ENCODE assay signal across 22 mouse cellular contexts in genomic region chr16:77622681-77623080, GRCm38 (mm10). TPM values are rescaled to one million over a fixed set of nuclear protein-coding genes. Genes with fewer than 3 reads are reported as not detected.
DNase-seq lines count a peak whose midpoint lies in the region; ATAC-seq and TF ChIP-seq lines count a peak whose summit lies in the region.
"Had no signal": no experiment of that assay in that cellular context is flagged by ENCODE, and none has a peak within 500 bp of the region (broad histone marks: within the 10 kb centered on the region; RNA-seq: fewer than 3 reads in every experiment).

No protein-coding gene starts in this region.

- peaks cover 4% of the 10 kb centered on the region; the same call in 1 of the 2 replicates for H3K36me3 ChIP-seq in forebrain, embryonic 16.5 days (ENCODE audit: control insufficient read depth, insufficient read depth)
- H3K36me3 ChIP-seq in forebrain, embryonic 12.5 days (replicated peaks) = no peaks in the 10 kb centered on the region
- H3K36me3 ChIP-seq in hindbrain, postnatal 0 days (ENCODE audit: insufficient read depth, low read length) = no peaks in the 10 kb centered on the region
- no peaks in the 10 kb centered on the region for H3K36me3 ChIP-seq in hindbrain, embryonic 12.5 days
- no peaks in the 10 kb centered on the region for H3K36me3 ChIP-seq in neural tube, embryonic 13.5 days
- no peaks in the 10 kb centered on the region for H3K36me3 ChIP-seq in limb, embryonic 14.5 days (ENCODE audit: control insufficient read depth, insufficient read depth, low read length)

- no peaks in the 10 kb centered on the region for H3K27me3 ChIP-seq in forebrain, embryonic 16.5 days (replicated peaks; ENCODE audit: control insufficient read depth, insufficient read depth, low read length)
- no peaks in the 10 kb centered on the region for H3K27me3 ChIP-seq in forebrain, embryonic 12.5 days
- no peaks in the 10 kb centered on the region for H3K27me3 ChIP-seq in hindbrain, postnatal 0 days (ENCODE audit: insufficient read depth, low read length)
- H3K27me3 ChIP-seq in hindbrain, embryonic 12.5 days = no peaks in the 10 kb centered on the region
- no peaks in the 10 kb centered on the region for H3K27me3 ChIP-seq in neural tube, embryonic 13.5 days
- H3K27me3 ChIP-seq in limb, embryonic 14.5 days (ENCODE audit: control insufficient read depth, insufficient read depth, low read length) = no peaks in the 10 kb centered on the region
- H3K27me3 ChIP-seq: embryonic facial prominence, embryonic 13.5 days; heart, embryonic 13.5 days had no signal

- WGBS in forebrain, embryonic 16.5 days = 31% methylated on average over 5 of the region's 5 CpGs
- 80% methylated on average over 5 of the region's 5 CpGs for WGBS in forebrain, embryonic 12.5 days
- WGBS in hindbrain, postnatal 0 days = 28% methylated on average over 5 of the region's 5 CpGs
- WGBS in hindbrain, embryonic 12.5 days = 81% methylated on average over 5 of the region's 5 CpGs
- 57% methylated on average over 5 of the region's 5 CpGs for WGBS in neural tube, embryonic 13.5 days
- WGBS in limb, embryonic 14.5 days = 24% methylated on average over 5 of the region's 5 CpGs

- no peaks in the 10 kb centered on the region for H3K9me3 ChIP-seq in forebrain, embryonic 16.5 days (ENCODE audit: control insufficient read depth, low read length)
- no peaks in the 10 kb centered on the region for H3K9me3 ChIP-seq in forebrain, embryonic 12.5 days
- H3K9me3 ChIP-seq in hindbrain, postnatal 0 days (ENCODE audit: low read length) = no peaks in the 10 kb centered on the region
- no peaks in the 10 kb centered on the region for H3K9me3 ChIP-seq in hindbrain, embryonic 12.5 days (replicated peaks)
- no peaks in the 10 kb centered on the region for H3K9me3 ChIP-seq in neural tube, embryonic 13.5 days
- no peaks in the 10 kb centered on the region for H3K9me3 ChIP-seq in limb, embryonic 14.5 days (ENCODE audit: control insufficient read depth, low read length)
- H3K9me3 ChIP-seq: embryonic facial prominence, embryonic 13.5 days; heart, embryonic 13.5 days had no signal

- H3K9ac ChIP-seq in forebrain, embryonic 16.5 days (replicated peaks; ENCODE audit: low read depth, low read length) = no peak overlapping the region
- no peak overlapping the region for H3K9ac ChIP-seq in forebrain, embryonic 12.5 days
- no peak overlapping the region for H3K9ac ChIP-seq in hindbrain, postnatal 0 days (replicated peaks; ENCODE audit: low read length)
- H3K9ac ChIP-seq in hindbrain, embryonic 12.5 days = no peak overlapping the region
- no peak overlapping the region for H3K9ac ChIP-seq in neural tube, embryonic 13.5 days
- no peak overlapping the region for H3K9ac ChIP-seq in limb, embryonic 14.5 days (ENCODE audit: low read depth, low read length, severe bottlenecking)
- H3K9ac ChIP-seq: embryonic facial prominence, embryonic 13.5 days; heart, embryonic 13.5 days had no signal

- ATAC-seq in forebrain, embryonic 16.5 days = peak; percentile 35; the same call in 1 of the 2 replicates
- no peak for ATAC-seq in forebrain, embryonic 12.5 days (ENCODE audit: low FRiP score)
- ATAC-seq in hindbrain, postnatal 0 days = no peak
- no peak for ATAC-seq in hindbrain, embryonic 12.5 days (ENCODE audit: low FRiP score)
- no peak for ATAC-seq in neural tube, embryonic 13.5 days (ENCODE audit: low read depth)
- ATAC-seq in limb, embryonic 14.5 days (ENCODE audit: low FRiP score, low read depth) = no peak
- ATAC-seq: intestine, embryonic 16.5 days had no signal

- H3K4me2 ChIP-seq in forebrain, embryonic 16.5 days (ENCODE audit: low read length) = no peak overlapping the region
- H3K4me2 ChIP-seq in forebrain, embryonic 12.5 days = no peak overlapping the region
- H3K4me2 ChIP-seq in hindbrain, postnatal 0 days (ENCODE audit: low read depth, low read length) = no peak overlapping the region
- no peak overlapping the region for H3K4me2 ChIP-seq in hindbrain, embryonic 12.5 days (replicated peaks)
- H3K4me2 ChIP-seq in neural tube, embryonic 13.5 days = no peak overlapping the region
- H3K4me2 ChIP-seq in limb, embryonic 14.5 days (replicated peaks; ENCODE audit: low read depth, low read length, severe bottlenecking) = no peak overlapping the region
- H3K4me2 ChIP-seq: embryonic facial prominence, embryonic 13.5 days; heart, embryonic 13.5 days had no signal

- DNase-seq in hindbrain, postnatal 0 days (ENCODE audit: low spot score) = peak; percentile 28
- no peak for DNase-seq in neural tube, embryonic 10.5 days (ENCODE audit: extremely low spot score, low spot score)
- DNase-seq in limb, embryonic 14.5 days (ENCODE audit: low spot score) = peak; percentile 72
- no peak for DNase-seq in thymus, adult 18-20 months
- DNase-seq: adrenal gland, adult 2 months; adrenal gland, postnatal 25 days; cerebellum, adult 8-10 months; cerebellum, postnatal 14 days; gastrocnemius, postnatal 36 days; heart, adult 11 months; heart, postnatal 36 days had no signal

- no peak overlapping the region for H3K4me3 ChIP-seq in forebrain, embryonic 16.5 days (replicated peaks; ENCODE audit: low read length)
- H3K4me3 ChIP-seq in forebrain, embryonic 12.5 days (replicated peaks) = no peak overlapping the region
- no peak overlapping the region for H3K4me3 ChIP-seq in hindbrain, postnatal 0 days (ENCODE audit: low read length)
- H3K4me3 ChIP-seq in hindbrain, embryonic 12.5 days = no peak overlapping the region
- no peak overlapping the region for H3K4me3 ChIP-seq in neural tube, embryonic 13.5 days
- H3K4me3 ChIP-seq in limb, embryonic 14.5 days (replicated peaks; ENCODE audit: low read length) = no peak overlapping the region
- H3K4me3 ChIP-seq: embryonic facial prominence, embryonic 13.5 days; heart, embryonic 13.5 days had no signal

- no peak overlapping the region for H3K27ac ChIP-seq in forebrain, embryonic 16.5 days (ENCODE audit: low read length)
- no peak overlapping the region for H3K27ac ChIP-seq in forebrain, embryonic 12.5 days
- no peak overlapping the region for H3K27ac ChIP-seq in hindbrain, postnatal 0 days
- no peak overlapping the region for H3K27ac ChIP-seq in hindbrain, embryonic 12.5 days
- 0 out of 2 replicates have a peak overlapping the region, but pooled peaks have one; percentile 0 for H3K27ac ChIP-seq in neural tube, embryonic 13.5 days (replicated peaks)
- no peak overlapping the region for H3K27ac ChIP-seq in limb, embryonic 14.5 days (replicated peaks; ENCODE audit: low read depth, low read length)
- H3K27ac ChIP-seq: embryonic facial prominence, embryonic 13.5 days; heart, embryonic 13.5 days had no signal

- TF ChIP-seq POLR2A in limb, embryonic 14.5 days (IDR thresholded peaks at IDR 0.05; ENCODE audit: borderline replicate concordance, extremely low read depth, insufficient read depth, insufficient read length) = no peak

- no peaks in the 10 kb centered on the region; the same call in 1 of the 2 replicates for H3K4me1 ChIP-seq in forebrain, embryonic 16.5 days (replicated peaks; ENCODE audit: control insufficient read depth, insufficient read depth, low read length)
- no peaks in the 10 kb centered on the region for H3K4me1 ChIP-seq in forebrain, embryonic 12.5 days
- H3K4me1 ChIP-seq in hindbrain, postnatal 0 days (ENCODE audit: insufficient read depth, low read length) = no peaks in the 10 kb centered on the region
- no peaks in the 10 kb centered on the region for H3K4me1 ChIP-seq in hindbrain, embryonic 12.5 days
- H3K4me1 ChIP-seq in neural tube, embryonic 13.5 days (replicated peaks) = peaks cover 2% of the 10 kb centered on the region; the same call in 1 of the 2 replicates
- peaks cover 8% of the 10 kb centered on the region; the same call in 1 of the 2 replicates for H3K4me1 ChIP-seq in limb, embryonic 14.5 days (ENCODE audit: control insufficient read depth, insufficient read depth, low read length)
- H3K4me1 ChIP-seq: embryonic facial prominence, embryonic 13.5 days had no signal

- TF ChIP-seq CTCF in hindbrain, postnatal 0 days (IDR thresholded peaks at IDR 0.05; ENCODE audit: low read depth) = no peak

RNA-seq across cellular contexts. Expression of gene Gm11146, which starts 20.8 kb away (rescaled TPM):
- not detected in 2 replicates for polyA plus RNA-seq in forebrain, embryonic 16.5 days (2015; fragmentation: Nextera tagmentation; extraction: Ambion mirVana)
- not detected in 2 replicates for polyA plus RNA-seq in forebrain, embryonic 12.5 days (2016; fragmentation: Nextera tagmentation; extraction: Ambion mirVana)
- not detected in 2 replicates for total RNA-seq in hindbrain, postnatal 0 days (2014; rRNA removed)
- polyA plus RNA-seq in hindbrain, postnatal 0 days (2015; fragmentation: Nextera tagmentation; extraction: Ambion mirVana) = not detected in 2 replicates
- polyA plus RNA-seq in hindbrain, embryonic 12.5 days (2016; fragmentation: Nextera tagmentation; extraction: Ambion mirVana) = not detected in 2 replicates
- polyA plus RNA-seq in neural tube, embryonic 13.5 days (2015; fragmentation: Nextera tagmentation; extraction: Ambion mirVana) = not detected in 2 replicates
- polyA plus RNA-seq in limb, embryonic 14.5 days (2012; rRNA removed) = not detected in 2 replicates
- not detected in 2 replicates for polyA plus RNA-seq in limb, embryonic 14.5 days (2014; fragmentation: Nextera tagmentation; extraction: Ambion mirVana)
- total RNA-seq: adrenal gland, adult 2 months; adrenal gland, postnatal 25 days; ES-E14; gastrocnemius, adult 8-10 months; gastrocnemius, postnatal 36 days; heart, postnatal 36 days had no signal
- polyA plus RNA-seq: adrenal gland, adult 2 months; cortical plate, adult 2 months; embryonic facial prominence, embryonic 13.5 days; heart, embryonic 13.5 days; heart, postnatal 0 days; intestine, embryonic 16.5 days had no signal

Comparison
In these comparisons a context has a peak if more than half of its experiments do, and no peak if none do; other contexts are left out.
1. DNase-seq: peak in hindbrain, postnatal 0 days (single experiment) and limb, embryonic 14.5 days (single experiment); none in neural tube, embryonic 10.5 days (single experiment) and thymus, adult 18-20 months (0 of 2).